Mouse (Mus musculus) ES-Bruce4 (cell line): ENCODE results near the gene 4930539E08Rik.

ENCODE experiments used
- CTCF ChIP-seq: IDR thresholded peaks from one replicate; pipeline ENCODE4 v1.8.1; 2011; ENCODE audit warnings: low read depth, low read length
- EP300 ChIP-seq: IDR thresholded peaks from 2 replicates; pipeline ENCODE4 v1.6.1; 2011; ENCODE audit warnings: low read depth, low read length; ENCODE audit not compliant: insufficient read depth
- POLR2A ChIP-seq: IDR thresholded peaks from one replicate; pipeline ENCODE4 v1.8.1; 2011; ENCODE audit warnings: low read length; ENCODE audit not compliant: insufficient read depth

DNA sequence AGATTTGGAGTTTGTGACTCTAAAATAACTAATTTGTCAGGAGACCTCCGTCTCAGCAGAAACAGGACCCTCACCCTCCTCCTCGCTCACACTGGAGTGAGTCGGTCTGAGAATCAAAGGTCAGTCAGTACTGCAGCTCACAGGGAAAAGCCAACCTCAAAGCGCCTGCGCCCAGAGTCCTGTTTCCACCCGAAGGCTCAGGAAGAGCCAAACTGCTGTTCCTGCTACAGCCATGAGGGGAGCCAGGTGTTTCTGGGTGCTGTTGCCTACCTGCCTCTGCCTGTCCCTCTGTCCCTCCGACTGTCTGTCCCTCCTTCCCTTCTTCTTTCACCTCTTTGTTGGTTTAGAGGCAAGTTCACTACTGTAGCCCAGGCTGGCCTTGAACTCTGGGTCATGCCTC is 5.0 kb downstream of the 4930539E08Rik start:
- TF ChIP-seq CTCF (peak; percentile 31), POLR2A (no peak), EP300 (no peak)
